Mouse (Mus musculus) neutrophil, adult 65 days (primary cell): Measurements from ENCODE around the gene Klrc1. TPM values are rescaled to one million over a fixed set of nuclear protein-coding genes. Genes with fewer than 3 reads are reported as not detected.

ENCODE experiments used
- total RNA-seq: library from RNA; stranded (reverse); gene quantifications from 2 replicates; pipeline ENCODE4 v1.2.4, GENCODE M21; 2023

Klrc1 gene
- not detected in 2 replicates for total RNA-seq

DNA sequence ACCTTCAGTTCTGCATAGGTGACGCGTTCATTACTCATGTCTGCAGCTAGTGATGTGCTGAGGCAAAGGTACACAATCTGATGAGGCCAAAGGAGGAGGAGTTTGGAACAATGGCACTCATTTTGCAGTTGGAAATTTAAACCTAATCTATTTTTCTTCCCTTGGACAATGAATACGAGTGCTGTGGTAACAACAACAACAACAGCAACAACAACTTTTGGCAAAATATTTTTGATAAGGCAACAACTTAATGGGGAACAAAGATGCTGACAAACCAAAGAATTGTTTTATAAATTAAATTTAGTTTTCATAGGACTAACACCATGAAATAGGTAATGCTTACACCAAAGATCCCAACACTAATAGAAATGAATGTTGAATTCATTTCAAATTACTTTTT is at the start of gene Klrc1:
TSS of gene Klrc1 (minus strand) at position 101 of the 400 bp plus-strand sequence.

DNA sequence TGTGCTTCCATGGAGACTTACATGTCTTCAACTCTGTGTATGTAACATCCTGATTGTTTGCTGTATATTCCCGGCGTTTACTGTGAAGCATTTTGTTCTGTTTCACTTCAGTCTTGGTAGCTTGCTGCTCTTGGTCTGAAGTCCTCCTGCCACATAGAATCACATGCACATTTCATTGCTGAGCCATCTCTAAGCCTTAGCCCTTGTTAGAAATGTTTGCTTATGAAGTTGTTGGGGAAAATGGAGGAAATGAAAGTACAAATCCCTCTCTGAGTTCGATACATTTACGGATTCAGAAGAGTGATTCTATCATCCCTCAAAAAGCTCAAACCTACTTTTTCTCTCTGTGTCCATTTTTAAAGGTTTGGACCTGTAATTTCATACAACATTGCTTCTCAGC is 38.3 kb upstream of the Klrc1 start, which contains the start of gene Klri1:
TSS of gene Klri1 (minus strand) at position 101 of the 400 bp plus-strand sequence.

DNA sequence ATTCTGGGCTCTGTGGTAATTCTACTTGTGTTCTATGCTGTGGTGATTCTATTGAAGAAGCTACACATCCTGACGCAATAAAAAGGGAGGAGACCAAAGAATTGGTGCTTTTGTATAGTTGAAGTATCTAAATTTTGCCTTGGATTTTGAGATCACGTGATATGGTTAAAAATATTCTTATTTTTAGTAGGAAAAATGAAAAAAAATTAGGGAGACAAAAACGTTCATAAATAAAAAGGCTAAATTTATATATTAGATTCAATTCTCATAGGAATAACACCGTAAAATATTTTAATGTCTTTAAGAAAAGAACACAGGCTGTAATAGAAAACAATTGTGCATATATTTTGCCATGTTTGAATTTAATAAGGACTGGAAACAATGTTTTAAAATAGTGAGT is 18.2 kb downstream of the Klrc1 start, which contains the start of gene Klrc2:
TSS of gene Klrc2 (minus strand) at position 101 of the 400 bp plus-strand sequence.

DNA sequence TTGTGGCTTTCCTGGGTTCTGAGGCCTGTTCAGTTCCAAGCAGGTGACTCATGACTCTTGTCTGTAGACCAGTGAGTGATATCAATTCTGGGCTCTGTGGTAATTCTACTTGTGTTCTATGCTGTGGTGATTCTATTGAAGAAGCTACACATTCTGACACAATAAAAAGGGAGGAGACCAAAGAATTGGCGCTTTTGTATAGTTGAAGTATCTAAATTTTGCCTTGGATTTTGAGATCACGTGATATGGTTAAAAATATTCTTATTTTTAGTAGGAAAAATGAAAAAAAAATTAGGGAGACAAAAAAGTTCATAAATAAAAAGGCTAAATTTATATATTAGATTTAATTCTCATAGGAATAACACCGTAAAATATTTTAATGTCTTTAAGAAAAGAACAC is 35.5 kb downstream of the Klrc1 start, which contains the start of gene Klrc3:
TSS of gene Klrc3 (minus strand) at position 101 of the 400 bp plus-strand sequence.

DNA sequence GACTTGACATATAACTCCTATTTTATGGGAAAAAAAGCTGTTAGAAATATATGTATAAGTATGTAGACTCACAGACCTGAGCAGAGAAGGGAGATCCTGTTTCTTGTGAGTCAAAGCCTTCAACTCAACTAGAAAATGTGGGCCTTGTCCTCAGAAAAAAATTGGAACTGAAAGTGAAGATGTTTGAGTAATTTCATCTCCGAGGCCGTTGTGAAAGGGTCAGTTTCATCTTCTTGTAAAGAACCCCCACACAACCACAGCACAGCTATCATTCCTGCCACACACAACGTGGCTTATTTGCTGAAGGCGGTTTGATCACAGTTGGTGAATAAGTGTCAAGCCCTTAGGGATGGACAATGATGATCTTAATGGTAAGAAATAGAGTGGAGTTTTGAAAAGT is 55.0 kb downstream of the Klrc1 start, which contains the start of gene Klrk1:
TSS of gene Klrk1 (minus strand) at position 130 of the 400 bp plus-strand sequence.

Other genes starting within 250 kb of the Klrc1 start
- gene Clec1a, start 227.0 kb downstream of the Klrc1 start, total RNA-seq = 0.23 and 0.57 TPM in 2 replicates
- 35.0 and 36.3 TPM in 2 replicates for gene Olr1, start 171.8 kb downstream of the Klrc1 start, total RNA-seq
- gene Tmem52b, start 166.4 kb downstream of the Klrc1 start, total RNA-seq = 0.91 and 1.1 TPM in 2 replicates
- gene Gabarapl1, start 145.8 kb downstream of the Klrc1 start, total RNA-seq = 27.8 and 30.0 TPM in 2 replicates
- gene Klre1, start 101.1 kb downstream of the Klrc1 start, total RNA-seq = not detected in 2 replicates
- gene Klrd1, start 87.2 kb downstream of the Klrc1 start, total RNA-seq = 0.54 and 0.77 TPM in 2 replicates
- gene Klrk1, start 55.1 kb downstream of the Klrc1 start, total RNA-seq = 0.36 and 0.57 TPM in 2 replicates
- not detected in 2 replicates for gene Klrc3, start 35.6 kb downstream of the Klrc1 start, total RNA-seq
- gene Klrc2, start 18.3 kb downstream of the Klrc1 start, total RNA-seq = not detected in 2 replicates
- not detected in 2 replicates for gene Klri1, start 38.2 kb upstream of the Klrc1 start, total RNA-seq
- not detected in 2 replicates for gene Klri2, start 61.5 kb upstream of the Klrc1 start, total RNA-seq
- gene Gm156, start 105.3 kb upstream of the Klrc1 start, total RNA-seq = not detected in 2 replicates
- gene Gm17631, start 183.7 kb upstream of the Klrc1 start, total RNA-seq = not detected in 2 replicates
- 74.9 and 80.8 TPM in 2 replicates for gene Klra17, start 197.7 kb upstream of the Klrc1 start, total RNA-seq
- gene Klra5, start 238.7 kb upstream of the Klrc1 start, total RNA-seq = not detected in 2 replicates